Mouse (Mus musculus) limb, embryonic 11.5 days (tissue): ENCODE measurements at regions not wholly inside any gene's neighbourhood (a gene's known extent, or its start where the extent isn't known, plus 50 kb on each side); places are given as distances from the start of the nearest gene placed in this dataset.

Source experiments
- ATAC-seq: fragments of 200-750 bp; cut with Nextera tagmentation; 2 replicates; pipeline ENCODE4 v1.8.0; 2017; ENCODE audit warnings: low read depth; ENCODE audit not compliant: insufficient number of reproducible peaks, low FRiP score, low TSS enrichment
- DNase-seq: peaks from one replicate; pipeline ENCODE4 v3.0.0-alpha.2; 2015; ENCODE audit warnings: low spot score
- H3K27ac ChIP-seq: fragments of 300-500 bp; sonication (generic); replicated peaks from 2 replicates; pipeline ENCODE4 v1.5.1; 2014; ENCODE audit warnings: low read depth, mild to moderate bottlenecking, low read length
- H3K27me3 ChIP-seq: fragments of 300-500 bp; sonication (generic); 2 replicates; pipeline ENCODE4 v1.6.1; 2014; ENCODE audit warnings: mild to moderate bottlenecking, low read length, mixed read lengths; ENCODE audit not compliant: control insufficient read depth, insufficient read depth
- H3K36me3 ChIP-seq: fragments of 300-500 bp; sonication (generic); 2 replicates; pipeline ENCODE4 v1.6.1; 2014; ENCODE audit warnings: mild to moderate bottlenecking, low read length, moderate library complexity, mixed read lengths; ENCODE audit not compliant: control insufficient read depth, insufficient read depth
- H3K4me1 ChIP-seq: fragments of 300-500 bp; sonication (generic); 2 replicates; pipeline ENCODE4 v1.6.1; 2014; ENCODE audit warnings: low read length, mixed read lengths; ENCODE audit not compliant: control insufficient read depth, insufficient read depth
- H3K4me2 ChIP-seq: fragments of 300-500 bp; sonication (generic); 2 replicates; pipeline ENCODE4 v1.6.1; 2014; ENCODE audit warnings: low read depth, mild to moderate bottlenecking, moderate library complexity; ENCODE audit not compliant: severe bottlenecking
- H3K4me3 ChIP-seq: fragments of 300-500 bp; sonication (generic); 2 replicates; pipeline ENCODE4 v1.5.1; 2014; ENCODE audit warnings: low read depth, low read length
- H3K9ac ChIP-seq: fragments of 300-500 bp; sonication (generic); 2 replicates; pipeline ENCODE4 v1.6.1; 2014; ENCODE audit warnings: mild to moderate bottlenecking, low read length
- H3K9me3 ChIP-seq: fragments of 300-500 bp; sonication (generic); 2 replicates; pipeline ENCODE4 v1.6.1; 2016; ENCODE audit warnings: low read length; ENCODE audit not compliant: control insufficient read depth
- WGBS: fragments of 180-500 bp; shearing (Covaris S2); extraction: QIAGEN DNeasy Blood & Tissue Kit; methylation state at CpG from one replicate; pipeline ENCODE4 v1.1.7; 2014; 5-methylcytosine and 5-hydroxymethylcytosine counted together

- 51% methylated on average over 5 of the region's 5 CpGs for WGBS
- Histone ChIP-seq H3K36me3 (no peaks in the 10 kb centered on the region), H3K27ac (no peak overlapping the region), H3K4me3 (no peak overlapping the region), H3K4me1 (no peaks in the 10 kb centered on the region), H3K9ac (no peak overlapping the region), H3K27me3 (no peaks in the 10 kb centered on the region), H3K9me3 (no peaks in the 10 kb centered on the region), H3K4me2 (no peak overlapping the region)
- no peak for ATAC-seq
- no peak for DNase-seq
Observed at GRCm38 (mm10) chr8:116315410-116315809, 189.4 kb upstream of the Dynlrb2 start.

GRCm38 (mm10) chr8:116314429-116315092 is 190.2 kb upstream of the Dynlrb2 start:
- Histone ChIP-seq H3K4me3 (no peak overlapping the region), H3K9ac (no peak overlapping the region), H3K4me2 (no peak overlapping the region), H3K27ac (no peak overlapping the region), H3K9me3 (no peaks in the 10 kb centered on the region), H3K36me3 (no peaks in the 10 kb centered on the region), H3K27me3 (no peaks in the 10 kb centered on the region), H3K4me1 (no peaks in the 10 kb centered on the region)
- 93% methylated on average over 12 of the region's 12 CpGs for WGBS
- ATAC-seq, result no peak
- no peak for DNase-seq

GRCm38 (mm10) chr8:116298891-116299290 is 205.9 kb upstream of the Dynlrb2 start:
- Histone ChIP-seq H3K27me3 (no peaks in the 10 kb centered on the region), H3K36me3 (no peaks in the 10 kb centered on the region), H3K27ac (no peak overlapping the region), H3K4me1 (no peaks in the 10 kb centered on the region), H3K9ac (no peak overlapping the region), H3K4me2 (no peak overlapping the region), H3K9me3 (no peaks in the 10 kb centered on the region), H3K4me3 (no peak overlapping the region)
- WGBS, result 91% methylated on average over 7 of the region's 7 CpGs
- DNase-seq (no peak), ATAC-seq (no peak)

- Histone ChIP-seq H3K4me1 (no peaks in the 10 kb centered on the region), H3K36me3 (no peaks in the 10 kb centered on the region), H3K27ac (no peak overlapping the region), H3K27me3 (no peaks in the 10 kb centered on the region), H3K9me3 (no peaks in the 10 kb centered on the region), H3K4me2 (no peak overlapping the region), H3K4me3 (no peak overlapping the region), H3K9ac (no peak overlapping the region)
- DNase-seq, result no peak
- 83% methylated on average over 6 of the region's 6 CpGs for WGBS
- ATAC-seq, result no peak
Observed at GRCm38 (mm10) chr8:116290671-116291245, 214.0 kb upstream of the Dynlrb2 start.

GRCm38 (mm10) chr8:116289237-116289636 is 215.5 kb upstream of the Dynlrb2 start:
- no peaks in the 10 kb centered on the region for H3K4me1 ChIP-seq
- ATAC-seq (no peak), DNase-seq (no peak)

GRCm38 (mm10) chr8:116283990-116284389 is 220.8 kb upstream of the Dynlrb2 start:
- no peak overlapping the region for H3K4me2 ChIP-seq
- no peak for DNase-seq
- H3K9ac ChIP-seq, result no peak overlapping the region
- 51% methylated on average over 2 of the region's 3 CpGs for WGBS
- no peaks in the 10 kb centered on the region for H3K4me1 ChIP-seq
- H3K36me3 ChIP-seq, result no peaks in the 10 kb centered on the region
- H3K27me3 ChIP-seq, result no peaks in the 10 kb centered on the region
- H3K27ac ChIP-seq, result no peak overlapping the region
- no peaks in the 10 kb centered on the region for H3K9me3 ChIP-seq
- H3K4me3 ChIP-seq, result no peak overlapping the region
- ATAC-seq, result no peak

More at GRCm38 (mm10) chr8:116289237-116289636, 215.5 kb upstream of the Dynlrb2 start:
- Histone ChIP-seq H3K36me3 (no peaks in the 10 kb centered on the region), H3K4me3 (no peak overlapping the region), H3K27me3 (no peaks in the 10 kb centered on the region), H3K27ac (no peak overlapping the region), H3K4me2 (no peak overlapping the region), H3K9me3 (no peaks in the 10 kb centered on the region), H3K9ac (no peak overlapping the region)
- WGBS, result 91% methylated on average over 2 of the region's 2 CpGs

- no peaks in the 10 kb centered on the region for H3K36me3 ChIP-seq
- no peak overlapping the region for H3K27ac ChIP-seq
- no peak overlapping the region for H3K4me3 ChIP-seq
- no peak for ATAC-seq
- no peaks in the 10 kb centered on the region for H3K9me3 ChIP-seq
- H3K4me1 ChIP-seq, result no peaks in the 10 kb centered on the region
- no peak for DNase-seq
- H3K27me3 ChIP-seq, result no peaks in the 10 kb centered on the region
- WGBS, result 93% methylated on average over 5 of the region's 5 CpGs
- H3K9ac ChIP-seq, result no peak overlapping the region
- H3K4me2 ChIP-seq, result no peak overlapping the region
Observed at GRCm38 (mm10) chr8:116282341-116282740, 222.4 kb upstream of the Dynlrb2 start.

GRCm38 (mm10) chr8:116275014-116275413 is 229.8 kb upstream of the Dynlrb2 start:
- H3K9me3 ChIP-seq, result no peaks in the 10 kb centered on the region
- no peak overlapping the region for H3K4me2 ChIP-seq
- H3K9ac ChIP-seq, result no peak overlapping the region
- whole genome bisulfite sequencing, result 60% methylated on average over 4 of the region's 4 CpGs
- H3K4me1 ChIP-seq, result no peaks in the 10 kb centered on the region
- ATAC-seq (no peak), DNase-seq (no peak)
- H3K27me3 ChIP-seq, result no peaks in the 10 kb centered on the region
- no peaks in the 10 kb centered on the region for H3K36me3 ChIP-seq
- H3K4me3 ChIP-seq, result no peak overlapping the region
- no peak overlapping the region for H3K27ac ChIP-seq

GRCm38 (mm10) chr8:116271238-116271637 is 233.5 kb upstream of the Dynlrb2 start:
- Histone ChIP-seq H3K9ac (no peak overlapping the region), H3K4me3 (no peak overlapping the region), H3K27me3 (no peaks in the 10 kb centered on the region), H3K36me3 (no peaks in the 10 kb centered on the region), H3K27ac (no peak overlapping the region), H3K4me2 (no peak overlapping the region), H3K9me3 (no peaks in the 10 kb centered on the region), H3K4me1 (no peaks in the 10 kb centered on the region)
- WGBS, result 94% methylated on average over 6 of the region's 6 CpGs
- DNase-seq (no peak), ATAC-seq (no peak)
